ENCODE assay signal across 7 mouse cellular contexts in the genomic region with DNA sequence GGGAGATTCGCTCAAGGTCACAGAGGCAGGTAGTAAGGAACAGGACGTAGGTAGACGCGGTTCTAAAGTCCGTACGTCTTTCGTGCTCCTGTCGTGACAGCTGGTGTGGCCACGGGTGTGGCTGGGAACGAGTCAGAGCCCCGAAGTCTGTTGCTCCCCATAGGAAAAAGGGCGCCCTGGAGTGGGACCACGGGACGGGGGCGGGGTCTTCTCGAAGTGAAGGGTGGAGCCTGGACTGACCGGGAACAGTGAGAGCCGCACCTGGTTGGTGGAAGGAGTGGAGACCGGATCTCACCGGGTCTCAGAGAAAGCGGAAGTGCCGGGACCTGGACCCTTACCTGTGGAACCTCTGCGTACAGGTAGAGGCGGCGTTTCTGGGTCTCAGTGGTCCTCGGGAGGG. TPM values are rescaled to one million over a fixed set of nuclear protein-coding genes. Genes with fewer than 3 reads are reported as not detected.
DNase-seq lines count a peak whose midpoint lies in the region; ATAC-seq and TF ChIP-seq lines count a peak whose summit lies in the region.

No protein-coding gene starts in this region.

- peaks cover 6% of the 10 kb centered on the region for H3K27me3 ChIP-seq in E14TG2a.4 (ENCODE audit: insufficient read depth, low read length)
- peaks cover 13% of the 10 kb centered on the region for H3K27me3 ChIP-seq in forebrain, embryonic 13.5 days
- no peaks in the 10 kb centered on the region for H3K27me3 ChIP-seq in kidney, adult 2 months (replicated peaks; ENCODE audit: control insufficient read depth, insufficient read depth, low read length)
- H3K27me3 ChIP-seq in lung, embryonic 15.5 days: no peaks in the 10 kb centered on the region; the same call in 1 of the 2 replicates
- no peaks in the 10 kb centered on the region for H3K27me3 ChIP-seq in stomach, embryonic 14.5 days (ENCODE audit: control insufficient read depth, insufficient read depth, low read length)

- WGBS in forebrain, embryonic 13.5 days: under 1% methylated on average over 26 of the region's 26 CpGs
- 2% methylated on average over 26 of the region's 26 CpGs for WGBS in kidney, adult 2 months
- under 1% methylated on average over 26 of the region's 26 CpGs for WGBS in lung, embryonic 15.5 days
- under 1% methylated on average over 26 of the region's 26 CpGs for WGBS in stomach, embryonic 14.5 days

- peak; percentile 85 for DNase-seq in ZHBTc4 (ENCODE audit: low read depth, low spot score)
- DNase-seq in kidney, adult 2 months: peak; percentile 89
- DNase-seq in spleen, adult 12 weeks (ENCODE audit: low spot score): no peak

- peak overlapping the region; percentile 81 for H3K4me3 ChIP-seq in E14TG2a.4 (replicated peaks; ENCODE audit: low read length)
- H3K4me3 ChIP-seq in forebrain, embryonic 13.5 days: peak overlapping the region; percentile 40
- H3K4me3 ChIP-seq in kidney, adult 2 months (ENCODE audit: insufficient read depth, low read depth, low read length): peak overlapping the region; percentile 67
- peak overlapping the region; percentile 42 for H3K4me3 ChIP-seq in lung, embryonic 15.5 days
- peak overlapping the region; percentile 45 for H3K4me3 ChIP-seq in stomach, embryonic 14.5 days (ENCODE audit: low read depth, low read length)

- TF ChIP-seq CTCF in E14TG2a.4 (conservative IDR thresholded peaks at IDR 0.05; ENCODE audit: low read length): no peak
- no peak for TF ChIP-seq CTCF in kidney, adult 2 months (conservative IDR thresholded peaks at IDR 0.05; ENCODE audit: insufficient read depth, insufficient read length, low read depth, low read length)

- 0 out of 2 replicates have a peak, but pooled peaks cover 3% of the 10 kb centered on the region for H3K36me3 ChIP-seq in E14TG2a.4 (ENCODE audit: insufficient read depth, low read length)
- H3K36me3 ChIP-seq in forebrain, embryonic 13.5 days (ENCODE audit: poor library complexity, severe bottlenecking): no peaks in the 10 kb centered on the region
- H3K36me3 ChIP-seq in kidney, adult 2 months (ENCODE audit: control insufficient read depth, insufficient read depth, low read length): no peaks in the 10 kb centered on the region
- H3K36me3 ChIP-seq in lung, embryonic 15.5 days: no peaks in the 10 kb centered on the region
- H3K36me3 ChIP-seq in stomach, embryonic 14.5 days (ENCODE audit: control insufficient read depth, insufficient read depth, low read length): no peaks in the 10 kb centered on the region

- peak; percentile 33; the same call in 1 of the 2 replicates for ATAC-seq in forebrain, embryonic 13.5 days
- ATAC-seq in lung, embryonic 15.5 days (ENCODE audit: borderline replicate concordance, extremely low read depth, low FRiP score, low TSS enrichment): peak; percentile 85
- ATAC-seq in stomach, embryonic 14.5 days (ENCODE audit: insufficient number of reproducible peaks, insufficient read depth, low FRiP score, low read depth): peak; percentile 91

- H3K4me1 ChIP-seq in E14TG2a.4 (replicated peaks; ENCODE audit: low read depth, low read length): peaks cover 10% of the 10 kb centered on the region
- peaks cover 8% of the 10 kb centered on the region for H3K4me1 ChIP-seq in forebrain, embryonic 13.5 days
- H3K4me1 ChIP-seq in kidney, adult 2 months (ENCODE audit: control insufficient read depth, insufficient read depth, low read length): peaks cover 4% of the 10 kb centered on the region; the same call in 1 of the 2 replicates
- H3K4me1 ChIP-seq in lung, embryonic 15.5 days: peaks cover 8% of the 10 kb centered on the region; the same call in 1 of the 2 replicates
- H3K4me1 ChIP-seq in stomach, embryonic 14.5 days (ENCODE audit: control insufficient read depth, insufficient read depth, low read length): no peaks in the 10 kb centered on the region

- H3K9me3 ChIP-seq in E14TG2a.4 (ENCODE audit: low read length): no peaks in the 10 kb centered on the region
- no peaks in the 10 kb centered on the region for H3K9me3 ChIP-seq in forebrain, embryonic 13.5 days (replicated peaks)
- H3K9me3 ChIP-seq in lung, embryonic 15.5 days: no peaks in the 10 kb centered on the region
- no peaks in the 10 kb centered on the region for H3K9me3 ChIP-seq in stomach, embryonic 14.5 days (ENCODE audit: control insufficient read depth, low read depth, low read length)

- no peak overlapping the region for H3K27ac ChIP-seq in forebrain, embryonic 13.5 days
- H3K27ac ChIP-seq in kidney, adult 2 months (ENCODE audit: insufficient read depth, low read depth, low read length): peak overlapping the region; percentile 81
- H3K27ac ChIP-seq in lung, embryonic 15.5 days: no peak overlapping the region
- no peak overlapping the region for H3K27ac ChIP-seq in stomach, embryonic 14.5 days (ENCODE audit: low read length)

- peak overlapping the region; percentile 47 for H3K9ac ChIP-seq in forebrain, embryonic 13.5 days
- peak overlapping the region; percentile 26; the same call in 1 of the 2 replicates for H3K9ac ChIP-seq in lung, embryonic 15.5 days
- 0 out of 2 replicates have a peak overlapping the region, but pooled peaks have one; percentile 4 for H3K9ac ChIP-seq in stomach, embryonic 14.5 days (replicated peaks; ENCODE audit: low read depth, low read length)

- H3K4me2 ChIP-seq in forebrain, embryonic 13.5 days: peak overlapping the region; percentile 73
- H3K4me2 ChIP-seq in lung, embryonic 15.5 days: peak overlapping the region; percentile 84
- H3K4me2 ChIP-seq in stomach, embryonic 14.5 days (replicated peaks; ENCODE audit: low read depth, low read length): peak overlapping the region; percentile 95

- no peak for TF ChIP-seq POLR2A in kidney, adult 2 months (IDR thresholded peaks at IDR 0.05; ENCODE audit: low read depth, low read length)

RNA-seq across cellular contexts. Expression of a gene that starts 7.4 kb away (rescaled TPM):
- 0.06 and 0.21 TPM in 2 replicates for polyA plus RNA-seq in forebrain, embryonic 13.5 days (2015; fragmentation: Nextera tagmentation; extraction: Ambion mirVana)
- 8.4 and 10.1 TPM in 2 replicates for polyA plus RNA-seq in kidney, adult 2 months (2012; rRNA removed)
- polyA plus RNA-seq in lung, embryonic 15.5 days (2015; fragmentation: Nextera tagmentation; extraction: Ambion mirVana): 3.2 and 3.6 TPM in 2 replicates
- polyA plus RNA-seq in stomach, embryonic 14.5 days (2014; fragmentation: Nextera tagmentation; extraction: Ambion mirVana): 2.6 and 2.8 TPM in 2 replicates

RNA-seq across cellular contexts. Expression of a gene that starts 15.1 kb away (rescaled TPM):
- polyA plus RNA-seq in forebrain, embryonic 13.5 days (2015; fragmentation: Nextera tagmentation; extraction: Ambion mirVana): 13.7 and 14.0 TPM in 2 replicates
- polyA plus RNA-seq in kidney, adult 2 months (2012; rRNA removed): 16.9 and 18.7 TPM in 2 replicates
- 11.5 and 12.1 TPM in 2 replicates for polyA plus RNA-seq in lung, embryonic 15.5 days (2015; fragmentation: Nextera tagmentation; extraction: Ambion mirVana)
- 9.8 and 10.5 TPM in 2 replicates for polyA plus RNA-seq in stomach, embryonic 14.5 days (2014; fragmentation: Nextera tagmentation; extraction: Ambion mirVana)

RNA-seq across cellular contexts. Expression of a gene that starts 24.3 kb away (rescaled TPM):
- polyA plus RNA-seq in forebrain, embryonic 13.5 days (2015; fragmentation: Nextera tagmentation; extraction: Ambion mirVana): 0.72 and 0.84 TPM in 2 replicates
- not detected in 2 replicates for polyA plus RNA-seq in kidney, adult 2 months (2012; rRNA removed)
- 11.7 and 15.5 TPM in 2 replicates for polyA plus RNA-seq in lung, embryonic 15.5 days (2015; fragmentation: Nextera tagmentation; extraction: Ambion mirVana)
- polyA plus RNA-seq in stomach, embryonic 14.5 days (2014; fragmentation: Nextera tagmentation; extraction: Ambion mirVana): 23.2 and 25.8 TPM in 2 replicates

Comparison
In these comparisons a context has a peak if more than half of its experiments do, and no peak if none do; other contexts are left out.
1. ATAC-seq: peak in every context shown above with its lines; median percentile 91 in stomach, embryonic 14.5 days; 85 in lung, embryonic 15.5 days; 33 in forebrain, embryonic 13.5 days.